Mouse (Mus musculus) cerebellum, adult 2 months (tissue): ENCODE data around the gene Arl6ip4.

Source experiments
- CTCF ChIP-seq: fragments of 200-500 bp; IDR thresholded peaks from 2 replicates; pipeline ENCODE4 v1.5.1; 2011; ENCODE audit warnings: low read depth, mild to moderate bottlenecking, control low read depth, low read length, moderate library complexity, borderline replicate concordance; ENCODE audit not compliant: insufficient read depth
- POLR2A ChIP-seq: fragments of 200-500 bp; IDR thresholded peaks from 2 replicates; pipeline ENCODE4 v1.6.1; 2011; ENCODE audit warnings: low read length, control low read depth, borderline replicate concordance; ENCODE audit not compliant: insufficient read depth

DNA sequence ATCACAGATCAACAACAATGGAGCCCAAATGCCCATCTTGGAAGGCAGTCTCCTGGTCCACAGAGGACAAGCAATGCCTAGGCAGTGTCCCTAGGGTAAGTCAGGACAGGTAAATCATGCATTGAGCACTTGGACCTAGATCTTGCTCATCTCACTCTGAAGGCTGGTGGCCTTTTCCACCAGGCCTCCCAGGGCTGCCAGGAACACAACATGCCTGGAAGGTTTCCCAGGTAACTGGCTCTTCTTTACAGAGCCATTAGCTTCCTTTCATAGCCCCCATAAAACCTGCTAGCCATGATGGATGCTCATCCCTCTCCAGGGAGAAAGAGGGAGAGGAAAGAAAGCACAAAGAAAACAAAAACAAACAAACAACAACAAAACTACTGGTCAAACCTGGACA is 50.9 kb downstream of the Arl6ip4 start:
- TF ChIP-seq CTCF (no peak), POLR2A (no peak)
